In genomic region chr14:121035663-121036473, GRCm38 (mm10) we compare ENCODE assay signal across 8 mouse cellular contexts. TPM values are rescaled to one million over a fixed set of nuclear protein-coding genes. Genes with fewer than 3 reads are reported as not detected.
DNase-seq lines count a peak whose midpoint lies in the region; ATAC-seq lines count a peak whose summit lies in the region.

No protein-coding gene starts in this region.

- H3K4me2 ChIP-seq in forebrain, embryonic 15.5 days (replicated peaks): peak overlapping the region; percentile 95

- no peaks in the 10 kb centered on the region for H3K36me3 ChIP-seq in forebrain, embryonic 15.5 days
- H3K36me3 ChIP-seq in hindbrain, embryonic 10.5 days: no peaks in the 10 kb centered on the region

- no peaks in the 10 kb centered on the region for H3K27me3 ChIP-seq in forebrain, embryonic 15.5 days
- H3K27me3 ChIP-seq in hindbrain, embryonic 10.5 days (ENCODE audit: insufficient read depth, poor library complexity, severe bottlenecking): peaks cover 19% of the 10 kb centered on the region

- H3K27ac ChIP-seq in forebrain, embryonic 15.5 days (replicated peaks): peak overlapping the region; percentile 89
- peak overlapping the region; percentile 98 for H3K27ac ChIP-seq in hindbrain, embryonic 10.5 days

- no peaks in the 10 kb centered on the region for H3K9me3 ChIP-seq in forebrain, embryonic 15.5 days
- no peaks in the 10 kb centered on the region for H3K9me3 ChIP-seq in hindbrain, embryonic 10.5 days

- peak; percentile 71 for DNase-seq in Muller cell, postnatal 12 days (ENCODE audit: inconsistent ontology term)
- peak; percentile 50 for DNase-seq in brain, adult 2 months (ENCODE audit: low read depth, low spot score)
- peak; percentile 78 for DNase-seq in hindbrain, embryonic 10.5 days (ENCODE audit: low spot score)
- peak; percentile 34 to 40 for DNase-seq in layer of hippocampus, postnatal 36 days
- peak; percentile 67 for DNase-seq in right cerebral cortex, postnatal 14 days

- peak; percentile 55 for ATAC-seq in forebrain, embryonic 15.5 days (replicated peaks)
- ATAC-seq in megakaryocyte, adult 5-6 weeks (ENCODE audit: poor library complexity, severe bottlenecking): peak; percentile 47
- no peak for ATAC-seq in megakaryocyte-erythroid progenitor cell, adult 5-6 weeks (replicated peaks; ENCODE audit: low FRiP score, low TSS enrichment, poor library complexity, severe bottlenecking)

- WGBS in forebrain, embryonic 15.5 days: under 1% methylated on average over 65 of the region's 100 CpGs
- WGBS in hindbrain, embryonic 10.5 days: under 1% methylated on average over 98 of the region's 100 CpGs

- H3K4me1 ChIP-seq in forebrain, embryonic 15.5 days: peaks cover 42% of the 10 kb centered on the region
- peaks cover 45% of the 10 kb centered on the region for H3K4me1 ChIP-seq in hindbrain, embryonic 10.5 days (replicated peaks)

- H3K4me3 ChIP-seq in forebrain, embryonic 15.5 days: peak overlapping the region; percentile 93
- H3K4me3 ChIP-seq in hindbrain, embryonic 10.5 days: peak overlapping the region; percentile 87

- H3K9ac ChIP-seq in forebrain, embryonic 15.5 days (replicated peaks): peak overlapping the region; percentile 96

RNA-seq across cellular contexts. Expression of gene Farp1, which starts 0.9 kb away (rescaled TPM):
- polyA plus RNA-seq in forebrain, embryonic 15.5 days (2015; fragmentation: Nextera tagmentation; extraction: Ambion mirVana): 31.1 and 35.6 TPM in 2 replicates
- 25.2 and 25.8 TPM in 2 replicates for polyA plus RNA-seq in hindbrain, embryonic 10.5 days (2016; fragmentation: Nextera tagmentation; extraction: Ambion mirVana)
- total RNA-seq in layer of hippocampus, postnatal 36 days (2021): 100 to 1,000 TPM in 1 of 2 experiments, 10 to 100 TPM in 1; 91.6 to 115 TPM
- 0.33 and 0.75 TPM in 2 replicates for total RNA-seq in megakaryocyte, adult 5-6 weeks (2015)
- total RNA-seq in megakaryocyte, adult 5-6 weeks (2017): 0.37 and 1.8 TPM in 2 replicates
- 0.20 TPM in 1 of 2 replicates, not detected in the other for total RNA-seq in megakaryocyte-erythroid progenitor cell, adult 5-6 weeks (2014; fragmentation: Nextera tagmentation)
- not detected in 2 replicates for total RNA-seq in megakaryocyte-erythroid progenitor cell, adult 5-6 weeks (2017)

Comparison
In these comparisons a context has a peak if more than half of its experiments do, and no peak if none do; other contexts are left out.
1. RNA of gene Farp1, which starts 0.9 kb away (total RNA-seq): 91.6 to 115 TPM in layer of hippocampus, postnatal 36 days; 0.33 to 1.8 TPM in megakaryocyte, adult 5-6 weeks and 0.20 TPM in megakaryocyte-erythroid progenitor cell, adult 5-6 weeks; every median in the first group is over 10 times any median in the second.
2. Peak in every context shown above with its lines, with median percentiles within 50 percentile points of each other: DNase-seq.